Mouse (Mus musculus) brown adipose tissue, adult 24 weeks (tissue): Measurements from ENCODE around the gene Arfgap3. TPM values are rescaled to one million over a fixed set of nuclear protein-coding genes. Genes with fewer than 3 reads are reported as not detected.
"Not testable (repeated sequence)": the region's sequence is repeated elsewhere in the genome, so short reads cannot be mapped to it uniquely, and the experiment has no call there.

Experiments
- H3K27ac ChIP-seq: fragments of 200-500 bp; replicated peaks from 2 replicates; pipeline ENCODE4 v1.5.1; 2012; ENCODE audit warnings: low read depth, mild to moderate bottlenecking, low read length
- H3K4me1 ChIP-seq: fragments of 200-500 bp; 2 replicates; pipeline ENCODE4 v1.6.1; 2012; ENCODE audit warnings: low read length, mixed read lengths; ENCODE audit not compliant: control insufficient read depth, insufficient read depth, insufficient read length
- H3K4me3 ChIP-seq: fragments of 200-500 bp; 2 replicates; pipeline ENCODE4 v1.5.1; 2012; ENCODE audit warnings: low read depth, mild to moderate bottlenecking, low read length, moderate library complexity; ENCODE audit not compliant: insufficient read depth
- polyA plus RNA-seq: library from polyadenylated mRNA; stranded (reverse); fragments of >200 nt; gene quantifications from 2 replicates; pipeline ENCODE4 v1.2.4, GENCODE M21; 2012; ENCODE audit not compliant: missing spikeins, insufficient read depth, insufficient read length

Gene Arfgap3
- polyA plus RNA-seq, 1 experiment = 12.2 TPM

- Histone ChIP-seq H3K4me3 (no peak overlapping the region), H3K27ac (peak overlapping the region; percentile 82), H3K4me1 (peaks cover 45% of the 10 kb centered on the region)
These were observed 56.1 kb downstream of the Arfgap3 start for GRCm38 (mm10) chr15:83293706-83294645.

GRCm38 (mm10) chr15:83293144-83293543, 56.9 kb downstream of the Arfgap3 start:
- H3K27ac ChIP-seq = peak overlapping the region; percentile 82
- H3K4me1 ChIP-seq = peaks cover 45% of the 10 kb centered on the region

GRCm38 (mm10) chr15:83292261-83293056, 57.6 kb downstream of the Arfgap3 start:
- peaks cover 45% of the 10 kb centered on the region for H3K4me1 ChIP-seq
- H3K4me3 ChIP-seq = no peak overlapping the region
- H3K27ac ChIP-seq = peak overlapping the region; percentile 82

More at GRCm38 (mm10) chr15:83293144-83293543, 56.9 kb downstream of the Arfgap3 start:
- no peak overlapping the region for H3K4me3 ChIP-seq

GRCm38 (mm10) chr15:83290899-83291298, 59.1 kb downstream of the Arfgap3 start:
- H3K4me3 ChIP-seq = no peak overlapping the region
- peaks cover 41% of the 10 kb centered on the region for H3K4me1 ChIP-seq

GRCm38 (mm10) chr15:83284828-83285227, 65.2 kb downstream of the Arfgap3 start:
- no peaks in the 10 kb centered on the region for H3K4me1 ChIP-seq
- no peak overlapping the region for H3K27ac ChIP-seq
- H3K4me3 ChIP-seq = no peak overlapping the region

More at GRCm38 (mm10) chr15:83290899-83291298, 59.1 kb downstream of the Arfgap3 start:
- H3K27ac ChIP-seq = no peak overlapping the region

GRCm38 (mm10) chr15:83282397-83282796, 67.7 kb downstream of the Arfgap3 start:
- H3K27ac ChIP-seq = no peak overlapping the region
- H3K4me3 ChIP-seq = no peak overlapping the region
- no peaks in the 10 kb centered on the region for H3K4me1 ChIP-seq

- Histone ChIP-seq H3K27ac (no peak overlapping the region), H3K4me1 (no peaks in the 10 kb centered on the region), H3K4me3 (no peak overlapping the region)
These were observed 68.7 kb downstream of the Arfgap3 start for GRCm38 (mm10) chr15:83281303-83281702.

- Histone ChIP-seq H3K4me1 (no peaks in the 10 kb centered on the region), H3K4me3 (no peak overlapping the region), H3K27ac (no peak overlapping the region)
These were observed 71.5 kb downstream of the Arfgap3 start for GRCm38 (mm10) chr15:83278579-83278978.

- no peak overlapping the region for H3K27ac ChIP-seq
- no peaks in the 10 kb centered on the region for H3K4me1 ChIP-seq
- H3K4me3 ChIP-seq = no peak overlapping the region
These were observed 72.6 kb downstream of the Arfgap3 start for GRCm38 (mm10) chr15:83277451-83277850.

GRCm38 (mm10) chr15:83274237-83274636, 75.8 kb downstream of the Arfgap3 start:
- H3K4me3 ChIP-seq, H3K4me1 ChIP-seq, H3K27ac ChIP-seq: not testable (repeated sequence)

- Histone ChIP-seq H3K4me3 (no peak overlapping the region), H3K4me1 (no peaks in the 10 kb centered on the region; the same call in 1 of the 2 replicates), H3K27ac (no peak overlapping the region)
These were observed 77.0 kb downstream of the Arfgap3 start for GRCm38 (mm10) chr15:83273017-83273416.

GRCm38 (mm10) chr15:83271221-83271620, 78.8 kb downstream of the Arfgap3 start:
- not testable (repeated sequence) for H3K4me1 ChIP-seq, H3K27ac ChIP-seq, H3K4me3 ChIP-seq

- H3K27ac ChIP-seq, H3K4me3 ChIP-seq, H3K4me1 ChIP-seq: not testable (repeated sequence)
These were observed 80.1 kb downstream of the Arfgap3 start for GRCm38 (mm10) chr15:83269985-83270384.

GRCm38 (mm10) chr15:83268428-83268827, 81.6 kb downstream of the Arfgap3 start:
- H3K4me3 ChIP-seq = peak overlapping the region; percentile 33; the same call in 1 of the 2 replicates
- not testable (repeated sequence) for H3K4me1 ChIP-seq
- peak overlapping the region; percentile 37 for H3K27ac ChIP-seq

- H3K4me1 ChIP-seq = no peaks in the 10 kb centered on the region
- no peak overlapping the region for H3K27ac ChIP-seq
- H3K4me3 ChIP-seq = no peak overlapping the region
These were observed 84.8 kb downstream of the Arfgap3 start for GRCm38 (mm10) chr15:83265269-83265668.
